Mouse (Mus musculus) CH12.LX (cell line): ENCODE results near the gene Atp2c2.

ENCODE experiments used
- CHD2 ChIP-seq: IDR thresholded peaks from 2 replicates; pipeline ENCODE4 v1.6.1; 2011; ENCODE audit warnings: low read length, improper control_type of control experiment
- CTCF ChIP-seq, 2 experiments: IDR thresholded peaks in 1 of 2; conservative IDR thresholded peaks in 1 of 2; 2 replicates each; pipeline ENCODE4 v1.5.1; 2011 to 2012; ENCODE audit warnings: low read depth in 2 of 2, low read length in 2 of 2, improper control_type of control experiment in 1 of 2, inconsistent platforms in 1 of 2, mild to moderate bottlenecking in 1 of 2, moderate library complexity in 1 of 2
- EP300 ChIP-seq: IDR thresholded peaks from 2 replicates; pipeline ENCODE4 v1.6.1; 2011; ENCODE audit warnings: low read length, improper control_type of control experiment
- MAFK ChIP-seq: IDR thresholded peaks from 2 replicates; pipeline ENCODE4 v1.6.1; 2011; ENCODE audit warnings: low read length, improper control_type of control experiment; ENCODE audit not compliant: insufficient replicate concordance
- MAX ChIP-seq: IDR thresholded peaks from 2 replicates; pipeline ENCODE4 v1.6.1; 2011; ENCODE audit warnings: low read length, improper control_type of control experiment
- NRF1 ChIP-seq: IDR thresholded peaks from 2 replicates; pipeline ENCODE4 v1.6.1; 2014; ENCODE audit warnings: low read depth, mild to moderate bottlenecking, inconsistent platforms, low read length, improper control_type of control experiment, moderate library complexity
- POLR2A ChIP-seq: IDR thresholded peaks from 2 replicates; pipeline ENCODE4 v1.6.1; 2011; ENCODE audit warnings: low read depth, mild to moderate bottlenecking, improper control_type of control experiment, low read length
- ZNF384 ChIP-seq: IDR thresholded peaks from 2 replicates; pipeline ENCODE4 v1.6.1; 2012; ENCODE audit warnings: low read depth, low read length, improper control_type of control experiment, inconsistent platforms

GRCm38 (mm10) chr8:119794689-119795088, 94.9 kb downstream of the Atp2c2 start:
- TF ChIP-seq CHD2 (no peak), ZNF384 (no peak), EP300 (no peak), CTCF (conservative IDR thresholded peaks at IDR 0.05 in 1 of 2, IDR thresholded peaks at IDR 0.05 in 1 of 2; ENCODE audit: low read depth in 2 of 2, low read length in 2 of 2) (no peak), MAX (no peak), MAFK (no peak), POLR2A (no peak), NRF1 (no peak)
